Mouse (Mus musculus): ENCODE results near the gene Mndal. TPM values are rescaled to one million over a fixed set of nuclear protein-coding genes. Genes with fewer than 3 reads are reported as not detected.
"Not testable (repeated sequence)": the region's sequence is repeated elsewhere in the genome, so short reads cannot be mapped to it uniquely, and the experiment has no call there.

Gene Mndal
- polyA plus RNA-seq, 1 experiment from 2014 or later: 3.0 TPM

DNA sequence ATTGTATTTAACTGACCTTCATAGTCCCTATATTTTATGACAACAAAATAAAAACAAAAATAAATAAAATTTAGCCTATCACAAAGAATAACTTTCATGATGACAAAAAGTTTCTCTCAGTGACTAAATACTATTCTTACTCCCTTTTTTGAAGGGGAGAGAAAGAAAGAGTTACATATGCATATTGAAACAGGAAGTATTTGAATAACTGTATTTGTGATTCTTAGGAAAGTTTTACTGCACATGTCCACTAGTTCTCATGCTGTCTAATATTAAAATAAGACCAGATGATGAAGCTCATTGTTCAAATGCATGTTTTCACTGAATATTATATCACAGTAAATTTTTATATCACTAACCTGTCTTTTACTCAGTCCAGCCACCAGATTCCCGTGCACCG, 769 bp downstream of the Mndal start:
- WGBS: 88% methylated on average over 2 of the region's 2 CpGs
- not testable (repeated sequence) for H3K4me1 ChIP-seq; H3K27ac ChIP-seq; H3K4me3 ChIP-seq; H3K9ac ChIP-seq; H3K9me3 ChIP-seq; H3K36me3 ChIP-seq; H3K27me3 ChIP-seq; H3K4me2 ChIP-seq; ATAC-seq (ENCODE audit: borderline replicate concordance, extremely low read depth, low FRiP score, low TSS enrichment)

DNA sequence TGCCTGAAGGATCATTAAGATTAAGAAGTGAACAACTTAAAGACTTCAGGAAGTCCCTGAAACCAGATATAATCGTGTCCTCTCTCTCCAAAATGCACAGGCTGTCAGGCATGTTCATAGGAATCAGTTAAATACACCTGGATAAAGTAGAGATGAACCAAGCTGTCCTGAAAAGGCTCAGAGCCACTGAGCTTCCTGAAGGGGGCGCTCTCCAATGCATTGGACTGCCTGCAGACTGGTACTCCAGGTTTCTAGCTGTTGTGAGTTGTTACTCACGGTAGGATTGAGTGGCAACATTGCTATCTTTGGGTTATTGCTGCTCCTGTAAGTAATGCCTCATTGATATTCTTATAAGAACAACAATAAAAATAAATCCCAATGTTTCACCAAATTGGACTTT, 23.0 kb downstream of the Mndal start:
- not testable (repeated sequence) for H3K36me3 ChIP-seq; H3K9me3 ChIP-seq; ATAC-seq (ENCODE audit: borderline replicate concordance, extremely low read depth, low FRiP score, low TSS enrichment); H3K4me2 ChIP-seq; H3K27me3 ChIP-seq; H3K4me1 ChIP-seq; H3K9ac ChIP-seq; H3K27ac ChIP-seq; H3K4me3 ChIP-seq
- WGBS: 45% methylated on average over 3 of the region's 3 CpGs

DNA sequence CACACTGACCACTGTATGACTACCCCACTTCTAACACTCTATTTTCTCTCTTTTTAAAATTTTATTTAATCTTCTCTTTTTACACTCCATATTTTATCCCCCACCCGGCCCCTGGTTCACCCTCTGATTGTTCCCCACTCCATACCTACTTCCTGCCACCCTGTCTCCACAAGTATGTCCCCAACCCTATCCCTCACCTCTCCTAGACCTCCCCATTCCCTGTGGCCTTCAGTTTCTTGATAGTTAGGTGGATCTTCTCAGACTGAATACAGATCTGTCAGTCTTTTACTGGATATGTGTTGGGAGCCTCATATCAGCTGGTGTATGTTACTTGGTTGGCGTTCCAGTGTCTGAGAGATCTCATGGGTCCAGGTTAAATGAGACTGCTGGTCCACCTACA, 27.7 kb downstream of the Mndal start:
- no peak overlapping the region for H3K4me2 ChIP-seq
- H3K36me3 ChIP-seq: no peaks in the 10 kb centered on the region
- no peaks in the 10 kb centered on the region for H3K27me3 ChIP-seq
- no peak overlapping the region for H3K9ac ChIP-seq
- no peaks in the 10 kb centered on the region for H3K9me3 ChIP-seq
- WGBS: 70% methylated on average over 2 of the region's 2 CpGs
- no peak overlapping the region for H3K4me3 ChIP-seq
- no peaks in the 10 kb centered on the region for H3K4me1 ChIP-seq
- no peak for ATAC-seq (ENCODE audit: borderline replicate concordance, extremely low read depth, low FRiP score, low TSS enrichment)
- no peak overlapping the region for H3K27ac ChIP-seq

DNA sequence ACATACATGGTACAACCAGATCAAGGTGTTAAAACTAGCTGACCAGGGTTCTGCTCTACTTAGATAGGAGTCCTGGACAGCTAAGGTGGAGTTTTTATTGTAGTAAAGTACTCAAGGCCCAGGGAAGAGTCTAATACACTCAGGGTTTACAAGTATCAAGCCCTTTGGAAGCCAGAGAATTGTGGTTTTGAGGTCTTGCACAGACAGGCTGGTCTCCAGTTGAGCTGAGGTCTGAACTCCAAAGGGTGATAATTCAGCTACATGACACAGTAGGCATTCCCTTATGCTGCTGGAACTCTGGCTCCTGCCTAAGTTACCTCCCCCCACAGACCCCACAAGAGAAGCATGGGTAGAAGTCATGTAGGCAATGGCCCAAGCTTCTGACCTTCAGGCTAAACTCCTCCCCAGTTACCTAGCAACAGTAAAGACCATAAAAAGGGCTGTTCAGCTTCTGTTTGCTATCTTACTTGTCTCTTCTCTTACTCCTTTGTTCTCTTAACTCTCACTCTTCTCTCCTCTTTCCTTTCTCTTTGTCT, 29.0 kb downstream of the Mndal start:
- H3K27ac ChIP-seq; H3K9me3 ChIP-seq; H3K4me3 ChIP-seq; H3K9ac ChIP-seq; H3K4me2 ChIP-seq; H3K36me3 ChIP-seq; H3K4me1 ChIP-seq; ATAC-seq (ENCODE audit: borderline replicate concordance, extremely low read depth, low FRiP score, low TSS enrichment); H3K27me3 ChIP-seq: not testable (repeated sequence)

DNA sequence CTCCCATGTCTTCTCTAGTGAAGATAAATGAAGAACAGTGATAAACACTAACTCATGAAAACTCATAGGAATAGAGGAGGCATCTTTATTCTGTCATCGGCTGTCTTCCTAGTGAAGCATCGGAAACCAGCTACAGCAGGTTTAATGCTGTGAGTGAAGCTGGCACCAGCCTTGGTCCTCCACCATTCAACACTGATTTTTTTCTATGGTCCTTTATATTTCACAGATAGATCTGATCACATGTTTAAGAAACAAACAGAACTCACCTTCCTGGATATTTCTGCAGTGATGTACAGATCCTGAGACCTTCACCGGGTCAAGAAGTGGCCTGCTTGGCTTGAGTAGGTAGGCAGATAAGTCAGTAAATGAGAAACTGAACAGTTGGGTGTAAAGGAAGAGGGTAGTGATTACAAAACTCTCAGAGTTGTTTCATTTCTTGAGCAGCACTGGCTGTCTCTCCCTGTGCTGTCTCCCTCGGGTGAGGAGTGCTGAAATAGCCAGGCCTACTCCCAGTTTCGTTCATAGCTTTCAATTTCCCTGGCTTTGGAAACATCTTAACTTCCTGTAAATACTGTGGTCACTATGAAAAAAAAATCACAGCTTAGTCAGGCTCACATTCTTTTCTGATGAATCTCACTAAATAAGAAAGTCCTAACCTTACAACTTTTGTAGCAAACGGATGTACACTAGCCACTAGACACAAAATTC, 29.6 kb downstream of the Mndal start, which contains the start of gene Ifi211:
Gene Ifi211, minus strand, starts transcription at position 499 of the 708 bp plus-strand sequence.
- 76% methylated on average over 6 of the region's 6 CpGs for WGBS
- not testable (repeated sequence) for H3K4me1 ChIP-seq; ATAC-seq (ENCODE audit: borderline replicate concordance, extremely low read depth, low FRiP score, low TSS enrichment); H3K4me3 ChIP-seq; H3K9me3 ChIP-seq; H3K9ac ChIP-seq; H3K27me3 ChIP-seq; H3K36me3 ChIP-seq; H3K27ac ChIP-seq; H3K4me2 ChIP-seq

DNA sequence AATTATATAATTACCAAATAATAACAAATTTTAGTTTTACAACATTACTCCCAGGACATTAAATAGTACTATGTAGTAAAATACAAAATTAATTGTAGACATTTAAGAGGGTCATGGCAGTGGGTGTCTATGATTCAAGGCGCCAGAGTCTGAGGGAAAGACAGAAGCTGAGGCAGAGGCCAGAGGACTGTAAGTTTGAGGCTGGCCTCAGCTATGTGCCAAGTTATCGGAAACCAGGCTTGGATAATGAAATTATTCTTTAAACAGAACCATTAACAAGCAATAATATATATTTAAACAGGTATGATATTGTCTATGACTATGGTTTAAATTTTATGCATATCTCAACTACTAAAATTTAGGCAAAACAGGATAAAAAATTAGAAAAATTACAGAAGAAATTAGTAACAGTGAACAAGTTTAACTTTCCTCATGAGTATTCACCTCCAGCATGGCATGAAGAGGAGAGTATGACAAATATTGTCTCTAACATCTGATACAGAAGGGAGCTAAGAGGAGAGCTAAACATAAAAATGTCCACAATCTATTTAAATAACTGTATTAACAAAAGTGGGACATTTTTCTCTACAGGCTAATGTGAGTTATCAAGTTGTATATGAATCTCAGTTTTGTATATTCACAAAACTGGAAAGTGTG, 30.4 kb downstream of the Mndal start:
- H3K9ac ChIP-seq: no peak overlapping the region
- H3K27ac ChIP-seq: no peak overlapping the region
- no peaks in the 10 kb centered on the region for H3K27me3 ChIP-seq
- H3K4me2 ChIP-seq: no peak overlapping the region
- H3K9me3 ChIP-seq: no peaks in the 10 kb centered on the region
- no peaks in the 10 kb centered on the region for H3K36me3 ChIP-seq
- H3K4me3 ChIP-seq: no peak overlapping the region
- WGBS: 77% methylated on average over 2 of the region's 2 CpGs
- ATAC-seq (ENCODE audit: borderline replicate concordance, extremely low read depth, low FRiP score, low TSS enrichment): no peak
- no peaks in the 10 kb centered on the region for H3K4me1 ChIP-seq

DNA sequence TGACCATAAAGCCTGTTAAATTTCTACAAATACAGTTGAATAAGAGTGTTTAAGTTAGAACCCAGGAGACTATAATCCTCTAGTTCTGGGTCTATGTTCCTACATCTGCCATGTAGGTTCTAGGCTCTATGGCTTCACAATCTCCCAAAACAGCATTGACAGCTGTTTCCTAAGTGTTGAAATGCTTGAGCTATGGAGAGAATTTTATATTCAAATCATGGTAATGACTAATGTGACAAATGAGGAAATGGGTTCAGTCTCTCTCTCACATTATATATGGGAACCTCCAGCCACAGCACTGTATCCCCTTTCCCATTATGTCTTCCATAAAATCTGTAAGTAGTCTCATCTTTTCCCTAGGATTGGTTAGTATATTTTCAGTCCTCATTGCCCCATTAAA, 33.9 kb downstream of the Mndal start:
- not testable (repeated sequence) for H3K4me2 ChIP-seq; ATAC-seq (ENCODE audit: borderline replicate concordance, extremely low read depth, low FRiP score, low TSS enrichment); H3K4me1 ChIP-seq

DNA sequence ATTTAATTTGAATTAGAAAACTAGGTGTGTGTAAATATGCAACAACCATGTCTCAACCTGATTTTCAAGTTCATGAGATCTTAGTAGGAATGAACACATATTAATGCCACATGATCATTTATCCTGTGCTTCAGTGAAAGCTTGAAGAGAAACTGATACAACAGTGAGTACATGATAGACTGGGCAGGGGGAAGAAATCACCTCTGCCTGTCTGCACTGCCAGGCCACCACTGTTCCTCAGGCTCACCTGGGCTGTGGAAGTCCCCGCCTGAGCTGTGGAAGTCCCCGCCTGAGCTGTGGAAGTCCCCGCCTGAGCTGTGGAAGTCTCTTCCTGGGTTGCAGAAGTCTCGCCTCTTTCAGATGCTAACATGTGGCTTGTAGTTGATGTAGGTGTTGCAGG, 36.4 kb downstream of the Mndal start:
- H3K27me3 ChIP-seq; H3K27ac ChIP-seq; H3K4me2 ChIP-seq; H3K9me3 ChIP-seq; ATAC-seq (ENCODE audit: borderline replicate concordance, extremely low read depth, low FRiP score, low TSS enrichment); H3K36me3 ChIP-seq; H3K9ac ChIP-seq; H3K4me3 ChIP-seq; H3K4me1 ChIP-seq: not testable (repeated sequence)
- WGBS: 74% methylated on average over 4 of the region's 4 CpGs

More for the DNA sequence above, 33.9 kb downstream of the Mndal start:
- H3K4me3 ChIP-seq, H3K36me3 ChIP-seq, H3K9me3 ChIP-seq, H3K27ac ChIP-seq, H3K9ac ChIP-seq, H3K27me3 ChIP-seq: not testable (repeated sequence)

DNA sequence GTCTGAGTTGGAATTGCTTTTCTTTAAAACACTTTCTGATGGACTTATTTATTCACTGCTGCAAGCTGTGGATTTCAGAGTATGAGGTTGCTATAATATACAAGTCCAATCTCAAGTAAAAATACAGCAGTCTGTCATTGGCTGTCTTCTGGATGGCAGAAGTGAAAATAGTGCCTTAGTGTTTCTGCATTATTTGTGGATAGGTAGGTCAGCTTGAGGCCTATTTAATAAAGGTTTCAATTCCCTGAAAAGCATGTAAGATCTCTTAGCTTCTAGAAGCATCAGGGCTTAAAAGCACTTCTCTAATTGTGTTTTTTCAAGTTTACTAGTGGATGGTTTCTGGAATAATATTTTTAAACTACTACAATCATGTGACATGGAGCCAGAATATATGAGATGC, 52.5 kb downstream of the Mndal start:
- not testable (repeated sequence) for H3K4me1 ChIP-seq; H3K9ac ChIP-seq; H3K27me3 ChIP-seq; H3K27ac ChIP-seq; H3K36me3 ChIP-seq; H3K4me2 ChIP-seq; H3K4me3 ChIP-seq; H3K9me3 ChIP-seq; ATAC-seq (ENCODE audit: borderline replicate concordance, extremely low read depth, low FRiP score, low TSS enrichment)

DNA sequence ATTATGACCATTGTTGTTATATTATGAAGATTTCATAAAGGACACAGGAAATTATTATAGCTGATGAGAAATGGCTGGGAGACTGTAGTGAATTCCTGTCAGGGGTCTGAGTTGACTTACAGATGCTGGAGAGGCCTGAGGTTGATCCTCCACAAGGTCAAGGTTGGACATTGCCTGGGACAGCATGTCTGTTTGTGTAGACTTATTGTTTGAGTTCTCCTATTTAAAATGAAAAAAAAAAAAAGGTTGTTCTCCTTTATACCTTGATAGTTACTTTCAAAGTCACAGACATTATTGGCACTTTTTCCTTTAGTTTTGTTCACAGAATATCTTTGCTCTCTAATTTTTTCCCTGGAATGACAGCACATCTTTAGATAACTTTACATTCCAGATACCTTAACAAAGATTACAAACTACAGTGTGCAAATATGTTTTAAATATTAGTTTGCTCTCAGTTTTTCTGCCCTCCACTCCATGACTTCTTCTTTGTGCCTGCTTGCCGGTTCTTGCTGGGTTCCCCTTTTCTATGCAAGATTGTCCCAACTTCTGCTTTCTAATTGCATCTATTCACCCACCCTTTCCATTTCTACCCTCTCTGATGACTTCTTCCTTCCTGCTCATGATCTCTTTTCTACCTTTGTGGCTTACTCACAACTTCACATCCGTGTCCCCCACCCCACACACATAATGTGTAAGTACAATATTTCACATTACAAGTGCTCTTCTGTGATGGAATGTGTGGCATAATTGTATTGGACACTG, 55.1 kb downstream of the Mndal start:
- H3K36me3 ChIP-seq: not testable (repeated sequence)
- 86% methylated on average over 1 of the region's 2 CpGs for WGBS

DNA sequence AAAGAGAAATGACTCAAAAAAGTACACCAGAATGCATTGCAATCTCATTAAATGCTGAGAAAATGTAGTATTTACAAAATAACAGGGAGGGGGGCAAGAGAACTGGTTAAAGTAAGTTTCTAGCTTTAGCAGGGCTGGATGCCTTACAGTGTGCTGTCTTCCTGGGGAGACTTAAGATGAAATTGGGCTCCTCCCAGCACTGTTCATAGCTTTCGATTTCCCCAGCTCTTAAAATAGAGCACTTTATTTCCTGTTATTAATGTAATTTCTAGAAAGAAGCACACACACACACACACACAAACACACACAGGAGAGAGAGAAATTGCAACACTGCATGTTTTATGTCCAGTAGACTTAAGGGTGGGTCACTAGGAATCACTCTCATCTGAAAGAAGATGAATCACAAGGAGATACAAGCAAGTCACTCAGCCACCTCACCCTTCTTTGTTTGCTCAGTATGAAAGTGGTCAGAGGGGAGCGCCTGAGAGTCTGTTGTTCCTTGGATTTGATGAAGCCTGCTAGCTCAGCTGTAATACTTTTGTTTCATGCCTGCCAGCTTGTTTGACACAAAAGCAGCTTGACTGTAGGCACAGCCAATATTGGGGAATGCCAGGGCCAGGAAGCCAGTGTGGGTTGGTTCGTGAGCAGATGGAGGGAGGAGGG, 62.2 kb downstream of the Mndal start:
- H3K36me3 ChIP-seq; H3K4me3 ChIP-seq; H3K9ac ChIP-seq; H3K4me1 ChIP-seq; H3K9me3 ChIP-seq; ATAC-seq (ENCODE audit: borderline replicate concordance, extremely low read depth, low FRiP score, low TSS enrichment); H3K27me3 ChIP-seq; H3K27ac ChIP-seq; H3K4me2 ChIP-seq: not testable (repeated sequence)
- 48% methylated on average over 3 of the region's 3 CpGs for WGBS

More for the DNA sequence above, 55.1 kb downstream of the Mndal start:
- ATAC-seq (ENCODE audit: borderline replicate concordance, extremely low read depth, low FRiP score, low TSS enrichment); H3K4me2 ChIP-seq; H3K4me1 ChIP-seq; H3K9me3 ChIP-seq; H3K4me3 ChIP-seq; H3K27me3 ChIP-seq; H3K9ac ChIP-seq; H3K27ac ChIP-seq: not testable (repeated sequence)

Measured in lung, embryonic 15.5 days (tissue).